Mouse (Mus musculus) MEL (cell line): ENCODE results near the gene H2-K1. TPM values are rescaled to one million over a fixed set of nuclear protein-coding genes. Genes with fewer than 3 reads are reported as not detected.

Experiments
- DNase-seq: peaks from one replicate; pipeline ENCODE4 v3.0.0; 2011; ENCODE audit warnings: low read depth, low spot score
- H3K27ac ChIP-seq: 2 replicates; pipeline ENCODE4 v1.5.1; 2012; ENCODE audit warnings: low read depth, mild to moderate bottlenecking, control low read depth, low read length, moderate library complexity; ENCODE audit not compliant: control insufficient read depth
- H3K27me3 ChIP-seq, 2 experiments: fragments of 150-350 bp in 1 of 2; sonication (generic) in 1 of 2; 2 replicates each; pipeline ENCODE4 v1.6.1; 2012; ENCODE audit warnings: low read length in 2 of 2, mild to moderate bottlenecking in 2 of 2, improper control_type of control experiment in 1 of 2, moderate library complexity in 1 of 2; ENCODE audit not compliant: insufficient read depth in 2 of 2, control insufficient read depth in 1 of 2
- H3K36me3 ChIP-seq, 2 experiments: 2 replicates each; pipeline ENCODE4 v1.6.1; 2012 to 2014; ENCODE audit warnings: low read length in 2 of 2, improper control_type of control experiment in 1 of 2, inconsistent platforms in 1 of 2, mild to moderate bottlenecking in 1 of 2; ENCODE audit not compliant: insufficient read depth in 2 of 2, control insufficient read depth in 1 of 2
- H3K4me1 ChIP-seq, 2 experiments: fragments of 150-350 bp in 1 of 2; sonication (generic) in 1 of 2; 2 replicates each; pipeline ENCODE4 v1.6.1; 2012; ENCODE audit warnings: low read length in 2 of 2, improper control_type of control experiment in 1 of 2, mild to moderate bottlenecking in 1 of 2; ENCODE audit not compliant: insufficient read depth in 2 of 2, control insufficient read depth in 1 of 2
- H3K4me3 ChIP-seq, 2 experiments: fragments of 150-350 bp in 1 of 2; sonication (generic) in 1 of 2; 2 replicates each; pipeline ENCODE4 v1.5.1; 2012; ENCODE audit warnings: low read depth in 2 of 2, low read length in 2 of 2, mild to moderate bottlenecking in 2 of 2, moderate library complexity in 2 of 2, control low read depth in 1 of 2, improper control_type of control experiment in 1 of 2; ENCODE audit not compliant: control insufficient read depth in 1 of 2, insufficient read depth in 1 of 2
- H3K79me2 ChIP-seq: 2 replicates; pipeline ENCODE4 v1.6.1; 2012; ENCODE audit warnings: mild to moderate bottlenecking, low read length, moderate library complexity; ENCODE audit not compliant: control insufficient read depth, poor library complexity, insufficient read depth
- H3K9ac ChIP-seq: 2 replicates; pipeline ENCODE4 v1.6.1; 2012; ENCODE audit warnings: low read depth, mild to moderate bottlenecking, control low read depth, low read length, moderate library complexity; ENCODE audit not compliant: control insufficient read depth, poor library complexity, severe bottlenecking
- H3K9me3 ChIP-seq: fragments of 150-350 bp; sonication (generic); replicated peaks from 2 replicates; pipeline ENCODE4 v1.6.1; 2012; ENCODE audit warnings: mild to moderate bottlenecking, low read length, improper control_type of control experiment, moderate library complexity; ENCODE audit not compliant: insufficient read depth
- BHLHE40 ChIP-seq: IDR thresholded peaks from 2 replicates; pipeline ENCODE4 v1.6.1; 2012; ENCODE audit warnings: low read depth, mild to moderate bottlenecking, inconsistent platforms, low read length, improper control_type of control experiment, borderline replicate concordance
- CHD1 ChIP-seq: IDR thresholded peaks from 2 replicates; pipeline ENCODE4 v1.6.1; 2012; ENCODE audit warnings: low read depth, mild to moderate bottlenecking, inconsistent platforms, low read length, improper control_type of control experiment
- CTCF ChIP-seq, 3 experiments: IDR thresholded peaks in 2 of 3; conservative IDR thresholded peaks in 1 of 3; 2 replicates each; pipeline ENCODE4 v1.5.1; 2011 to 2012; ENCODE audit warnings: low read length in 3 of 3, low read depth in 2 of 3, mild to moderate bottlenecking in 2 of 3, improper control_type of control experiment in 1 of 3, inconsistent platforms in 1 of 3, mixed read lengths in 1 of 3, moderate library complexity in 1 of 3; ENCODE audit not compliant: control insufficient read depth in 1 of 3, insufficient read depth in 1 of 3, poor library complexity in 1 of 3, severe bottlenecking in 1 of 3
- E2F4 ChIP-seq: IDR thresholded peaks from 2 replicates; pipeline ENCODE4 v1.6.1; 2011; ENCODE audit warnings: low read depth, low read length, improper control_type of control experiment, borderline replicate concordance
- ELF1 ChIP-seq: IDR thresholded peaks from 2 replicates; pipeline ENCODE4 v1.6.1; 2014; ENCODE audit warnings: low read depth, mild to moderate bottlenecking, inconsistent platforms, low read length, improper control_type of control experiment, moderate library complexity
- EP300 ChIP-seq, 2 experiments: IDR thresholded peaks; 2 replicates each; pipeline ENCODE4 v1.6.1; 2011; ENCODE audit warnings: improper control_type of control experiment in 2 of 2, low read length in 2 of 2, low read depth in 1 of 2, mild to moderate bottlenecking in 1 of 2
- ETS1 ChIP-seq: IDR thresholded peaks from 2 replicates; pipeline ENCODE4 v1.6.1; 2012; ENCODE audit warnings: low read depth, mild to moderate bottlenecking, inconsistent platforms, low read length, improper control_type of control experiment, moderate library complexity
- GABPA ChIP-seq: IDR thresholded peaks from 2 replicates; pipeline ENCODE4 v1.6.1; 2012; ENCODE audit warnings: low read depth, mild to moderate bottlenecking, inconsistent platforms, low read length, improper control_type of control experiment, moderate library complexity
- GATA1 ChIP-seq: IDR thresholded peaks from 2 replicates; pipeline ENCODE4 v1.6.1; 2011; ENCODE audit warnings: low read depth, low read length, improper control_type of control experiment
- HCFC1 ChIP-seq: IDR thresholded peaks from 2 replicates; pipeline ENCODE4 v1.6.1; 2012; ENCODE audit warnings: low read depth, mild to moderate bottlenecking, inconsistent platforms, low read length, improper control_type of control experiment, moderate library complexity
- JUND ChIP-seq: IDR thresholded peaks from 2 replicates; pipeline ENCODE4 v1.6.1; 2011; ENCODE audit warnings: low read depth, mild to moderate bottlenecking, improper control_type of control experiment, low read length
- KAT2A ChIP-seq: conservative IDR thresholded peaks from 2 replicates; pipeline ENCODE4 v1.6.1; 2012; ENCODE audit warnings: low read depth, low read length, improper control_type of control experiment, inconsistent platforms
- MAX ChIP-seq: IDR thresholded peaks from 2 replicates; pipeline ENCODE4 v1.6.1; 2011; ENCODE audit warnings: low read length, improper control_type of control experiment
- MAZ ChIP-seq: IDR thresholded peaks from 2 replicates; pipeline ENCODE4 v1.6.1; 2012; ENCODE audit warnings: low read depth, mild to moderate bottlenecking, inconsistent platforms, low read length, improper control_type of control experiment
- MEF2A ChIP-seq: IDR thresholded peaks from 2 replicates; pipeline ENCODE4 v1.6.1; 2014; ENCODE audit warnings: low read depth, mild to moderate bottlenecking, inconsistent platforms, low read length, improper control_type of control experiment; ENCODE audit not compliant: poor library complexity, insufficient replicate concordance, severe bottlenecking; ENCODE audit errors: extremely low read depth
- MXI1 ChIP-seq: IDR thresholded peaks from 2 replicates; pipeline ENCODE4 v1.6.1; 2011; ENCODE audit warnings: mild to moderate bottlenecking, low read depth, low read length, improper control_type of control experiment
- MYC ChIP-seq: IDR thresholded peaks from 2 replicates; pipeline ENCODE4 v1.6.1; 2011; ENCODE audit warnings: low read depth, mild to moderate bottlenecking, low read length, improper control_type of control experiment, moderate library complexity
- NELFE ChIP-seq: IDR thresholded peaks from 2 replicates; pipeline ENCODE4 v1.6.1; 2011; ENCODE audit warnings: low read depth, low read length, improper control_type of control experiment
- POLR2AphosphoS5 ChIP-seq: IDR thresholded peaks from 2 replicates; pipeline ENCODE4 v1.6.1; 2012; ENCODE audit warnings: low read depth, borderline replicate concordance, mild to moderate bottlenecking, inconsistent platforms, low read length, moderate library complexity, mixed read lengths
- RAD21 ChIP-seq: IDR thresholded peaks from 2 replicates; pipeline ENCODE4 v1.6.1; 2011; ENCODE audit warnings: mild to moderate bottlenecking, low read depth, low read length, improper control_type of control experiment
- SIN3A ChIP-seq: IDR thresholded peaks from 2 replicates; pipeline ENCODE4 v1.6.1; 2012; ENCODE audit warnings: low read length, improper control_type of control experiment, inconsistent platforms
- SMC3 ChIP-seq: IDR thresholded peaks from 2 replicates; pipeline ENCODE4 v1.6.1; 2011; ENCODE audit warnings: low read depth, low read length, improper control_type of control experiment
- TCF12 ChIP-seq: IDR thresholded peaks from 2 replicates; pipeline ENCODE4 v1.6.1; 2014; ENCODE audit warnings: low read depth, mild to moderate bottlenecking, inconsistent platforms, low read length, improper control_type of control experiment, moderate library complexity
- UBTF ChIP-seq: IDR thresholded peaks from 2 replicates; pipeline ENCODE4 v1.6.1; 2012; ENCODE audit warnings: low read depth, mild to moderate bottlenecking, inconsistent platforms, low read length, improper control_type of control experiment, moderate library complexity, borderline replicate concordance; ENCODE audit not compliant: insufficient read depth
- USF1 ChIP-seq: IDR thresholded peaks from 2 replicates; pipeline ENCODE4 v1.6.1; 2014; ENCODE audit warnings: low read depth, mild to moderate bottlenecking, inconsistent platforms, low read length, improper control_type of control experiment, moderate library complexity
- ZKSCAN1 ChIP-seq: IDR thresholded peaks from 2 replicates; pipeline ENCODE4 v1.6.1; 2012; ENCODE audit warnings: low read depth, mild to moderate bottlenecking, inconsistent platforms, low read length, improper control_type of control experiment, moderate library complexity
- polyA plus RNA-seq, 2 experiments: library from polyadenylated mRNA; stranded (reverse) in 1 of 2; unstranded in 1 of 2; fragments of >175 nt in 1 of 2; fragments of >200 nt in 1 of 2; gene quantifications; 2 replicates each; pipeline versions ENCODE4 v1.2.1 to v1.2.4; 2012; ENCODE audit warnings: low replicate concordance in 2 of 2, low read depth in 1 of 2; ENCODE audit not compliant: insufficient read length in 2 of 2, insufficient read depth in 1 of 2, missing spikeins in 1 of 2
- total RNA-seq: library from RNA; depleted of rRNA; stranded (reverse); fragments of 300-350 nt; gene quantifications from 2 replicates; pipeline ENCODE4 v1.2.3, GENCODE M21; 2012

H2-K1 gene
- total and polyA plus RNA-seq, 3 experiments: 81.1 to 113 TPM; not detected in 1

GRCm38 (mm10) chr17:33948090-33948904 lies 51.9 kb downstream of the H2-K1 start:
- Histone ChIP-seq H3K27me3 (no peaks in the 10 kb centered on the region), H3K4me1 (peaks cover 0 to 12% of the 10 kb centered on the region in 2 experiments; a peak in 2 of 4 replicates), H3K36me3 (peaks cover 7 to 11% of the 10 kb centered on the region in 2 experiments), H3K79me2 (peaks cover 10% of the 10 kb centered on the region), H3K27ac (no peak overlapping the region)
- no peak for DNase-seq
- TF ChIP-seq CTCF (IDR thresholded peaks at IDR 0.05 in 2 of 3, conservative IDR thresholded peaks at IDR 0.05 in 1 of 3; ENCODE audit: control insufficient read depth in 1 of 3, insufficient read depth in 1 of 3, low read depth in 2 of 3, low read length in 3 of 3, poor library complexity in 1 of 3, severe bottlenecking in 1 of 3) (no peak), E2F4 (no peak), TCF12 (no peak), JUND (no peak), SMC3 (no peak), ETS1 (no peak), ELF1 (no peak)
- TF ChIP-seq, all 39 proteins: peak for 0
- no peaks in the 10 kb centered on the region for H3K9me3 ChIP-seq
- no peak overlapping the region for H3K4me3 ChIP-seq
- H3K9ac ChIP-seq: no peak overlapping the region

GRCm38 (mm10) chr17:33947430-33948089 lies 52.6 kb downstream of the H2-K1 start:
- H3K79me2 ChIP-seq: peaks cover 2% of the 10 kb centered on the region
- TF ChIP-seq MYC (no peak), USF1 (no peak), MEF2A (no peak), UBTF (no peak), BHLHE40 (no peak), POLR2AphosphoS5 (no peak), CHD1 (no peak), GABPA (no peak), HCFC1 (no peak), GATA1 (no peak), JUND (no peak), SIN3A (no peak), KAT2A (no peak), MAZ (no peak), NELFE (no peak), ZKSCAN1 (no peak), RAD21 (no peak), MXI1 (no peak), EP300 (IDR thresholded peaks at IDR 0.05; ENCODE audit: low read depth in 1 of 2, low read length in 2 of 2) (no peak), MAX (no peak)
- peaks cover 3% of the 10 kb centered on the region in 2 experiments for H3K36me3 ChIP-seq
- DNase-seq: no peak
- no peak overlapping the region for H3K9ac ChIP-seq
- H3K4me1 ChIP-seq: peaks cover 0 to 7% of the 10 kb centered on the region in 2 experiments; a peak in 1 of 4 replicates
- no peaks in the 10 kb centered on the region for H3K9me3 ChIP-seq
- no peak overlapping the region for H3K4me3 ChIP-seq
- H3K27me3 ChIP-seq: no peaks in the 10 kb centered on the region
- no peak overlapping the region for H3K27ac ChIP-seq
